Mouse (Mus musculus) spleen, postnatal 14 days (tissue): ENCODE results near the gene Sntb2.
A peak's percentile ranks its signal among the peaks of the same experiment; 100 is the strongest.
"Not testable (repeated sequence)": the region's sequence is repeated elsewhere in the genome, so short reads cannot be mapped to it uniquely, and the experiment has no call there.

Experiments used
- DNase-seq, 2 experiments: peaks; one replicate each; pipeline ENCODE4 v3.0.0; 2021 to 2022; ENCODE audit warnings: low spot score in 2 of 2

Gene Sntb2

DNA sequence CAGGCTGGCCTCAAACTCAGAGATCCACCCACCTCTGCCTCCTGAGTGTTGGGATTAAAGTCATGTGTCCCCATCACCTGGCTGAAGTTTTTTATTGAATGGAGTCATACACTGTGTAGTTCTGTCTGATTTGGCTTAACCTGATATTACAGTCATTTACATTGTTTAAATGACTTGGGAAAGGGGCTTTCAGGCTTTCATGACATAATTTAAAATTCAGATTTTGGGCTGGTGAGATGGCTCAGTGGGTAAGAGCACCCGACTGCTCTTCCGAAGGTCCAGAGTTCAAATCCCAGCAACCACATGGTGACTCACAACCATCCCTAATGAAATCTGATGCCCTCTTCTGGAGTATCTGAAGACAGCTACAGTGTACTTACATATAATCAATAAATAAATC is 98.1 kb downstream of the Sntb2 start:
- DNase-seq, result not testable (repeated sequence)

GRCm38 (mm10) chr8:107035641-107036040 is 100.1 kb downstream of the Sntb2 start:
- DNase-seq, result no peak

DNA sequence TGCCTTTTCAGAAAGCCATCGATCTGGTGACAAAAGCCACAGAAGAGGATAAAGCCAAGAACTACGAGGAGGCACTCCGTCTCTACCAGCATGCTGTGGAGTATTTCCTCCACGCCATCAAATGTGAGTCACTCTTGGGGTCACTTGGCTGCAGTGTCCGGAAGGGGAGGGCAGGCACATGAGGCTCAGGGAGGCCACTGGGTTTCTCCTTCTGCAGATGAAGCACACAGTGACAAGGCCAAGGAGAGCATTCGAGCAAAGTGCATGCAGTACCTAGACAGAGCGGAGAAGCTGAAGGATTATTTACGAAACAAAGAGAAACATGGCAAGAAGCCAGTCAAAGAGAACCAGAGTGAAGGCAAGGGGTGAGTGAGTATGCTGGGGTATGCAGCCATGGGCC is 101.1 kb downstream of the Sntb2 start:
- no peak for DNase-seq

DNA sequence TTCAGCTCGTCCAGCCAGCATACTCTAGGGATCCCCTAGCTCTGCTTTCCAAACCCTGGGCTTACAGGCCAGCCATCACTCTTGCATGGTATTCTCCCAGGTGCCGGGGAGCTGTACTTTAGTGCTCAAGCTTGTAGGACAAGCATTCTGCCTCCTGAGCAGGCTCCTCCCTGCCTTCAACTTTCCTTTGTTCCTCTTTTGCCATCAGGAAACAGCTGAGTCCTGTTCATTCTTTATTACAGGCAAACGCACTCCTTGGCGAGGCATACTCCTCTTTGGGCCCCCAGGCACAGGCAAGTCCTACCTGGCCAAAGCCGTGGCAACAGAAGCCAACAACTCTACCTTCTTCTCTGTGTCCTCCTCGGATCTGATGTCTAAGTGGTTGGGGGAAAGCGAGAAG is 105.1 kb downstream of the Sntb2 start:
- no peak for DNase-seq

DNA sequence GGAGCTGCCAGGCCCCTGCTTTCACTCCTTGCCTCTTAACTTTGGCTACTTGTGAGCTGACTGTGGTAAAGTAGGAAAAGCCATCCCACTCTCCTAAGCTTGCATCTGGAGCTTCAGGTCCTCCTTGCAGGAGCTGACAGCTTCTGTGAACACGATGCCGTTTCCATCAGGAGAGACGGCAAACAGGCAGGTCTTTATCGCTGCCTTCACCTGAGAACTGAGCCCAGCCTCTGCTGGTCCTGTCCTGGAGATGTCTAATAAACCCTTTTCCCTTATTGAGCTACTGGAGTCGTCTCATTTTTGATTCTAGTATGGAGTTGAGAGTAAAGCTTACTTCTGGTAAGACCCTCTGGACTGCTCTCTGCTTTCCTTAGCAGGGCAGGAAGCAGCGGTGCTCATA is 109.9 kb downstream of the Sntb2 start:
- DNase-seq, result no peak

GRCm38 (mm10) chr8:107046976-107047375 is 111.4 kb downstream of the Sntb2 start:
- DNase-seq, result no peak

- peak; percentile 42 to 66 for DNase-seq
Measured at GRCm38 (mm10) chr8:107048061-107048941, 112.8 kb downstream of the Sntb2 start, which contains the start of gene Pdf. TSS of gene Pdf (minus strand) at chr8:107048614.

DNA sequence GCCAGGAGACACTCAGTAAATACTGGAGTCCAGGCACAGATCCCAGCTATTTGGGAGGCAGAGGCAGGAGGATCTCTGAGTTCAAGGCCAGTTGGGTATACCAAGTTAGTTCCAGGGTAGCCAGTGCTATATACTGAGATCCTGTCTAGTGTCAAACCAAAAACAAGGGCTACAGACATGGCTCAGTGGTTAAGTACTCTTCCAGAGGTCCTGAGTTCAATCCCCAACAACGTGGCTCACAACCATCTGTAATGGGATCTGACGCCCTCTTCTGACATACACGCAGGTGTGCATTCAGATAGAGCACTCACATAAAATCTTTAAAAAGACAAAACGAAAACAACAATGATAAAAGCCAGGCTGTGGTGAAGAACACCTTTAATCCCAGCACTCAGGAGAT is 113.9 kb downstream of the Sntb2 start:
- no peak for DNase-seq

DNA sequence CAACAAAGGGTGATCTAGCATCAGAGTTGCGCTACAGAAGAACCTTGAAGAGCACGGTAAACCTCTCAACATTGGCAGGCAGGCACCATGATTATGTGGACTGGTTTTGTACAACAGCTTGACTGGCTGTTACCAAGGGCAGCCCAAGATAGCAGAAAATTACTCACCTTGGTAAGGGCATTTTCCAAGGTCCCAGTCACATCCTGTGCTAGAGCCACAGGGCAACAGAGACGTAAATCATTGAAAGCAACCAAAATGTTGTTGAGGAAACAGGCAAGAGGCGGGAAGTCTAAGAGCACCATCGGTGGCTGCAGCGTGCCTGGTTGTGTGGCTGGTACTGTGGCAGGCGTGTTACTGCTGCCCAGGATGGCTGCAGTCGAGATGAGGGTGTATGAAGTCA is 116.5 kb downstream of the Sntb2 start:
- no peak for DNase-seq

GRCm38 (mm10) chr8:107056076-107056972 is 120.8 kb downstream of the Sntb2 start, which contains the start of the genes Cog8 and Nip7:
TSS of gene Cog8 (minus strand) at chr8:107056689.
TSS of gene Nip7 (plus strand) at chr8:107056877.
- peak; percentile 81 to 90 for DNase-seq

DNA sequence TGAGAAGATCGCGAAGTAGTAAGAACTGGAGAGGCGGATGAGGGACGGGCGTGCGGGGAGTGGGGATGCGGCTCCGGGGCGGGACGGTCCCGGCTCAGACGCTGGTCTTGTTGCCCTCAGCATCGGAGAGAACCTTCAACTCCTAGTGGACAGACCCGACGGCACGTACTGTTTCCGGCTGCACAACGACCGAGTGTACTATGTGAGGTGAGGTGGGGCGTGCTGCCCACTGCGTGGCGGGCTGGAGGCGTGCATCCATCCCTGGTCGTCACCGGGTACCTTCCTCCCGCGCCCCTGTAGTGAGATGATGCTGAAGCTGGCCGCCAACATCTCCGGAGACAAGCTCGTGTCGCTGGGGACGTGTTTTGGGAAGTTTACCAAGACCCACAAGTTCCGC is 121.4 kb downstream of the Sntb2 start:
- DNase-seq, result no peak

DNA sequence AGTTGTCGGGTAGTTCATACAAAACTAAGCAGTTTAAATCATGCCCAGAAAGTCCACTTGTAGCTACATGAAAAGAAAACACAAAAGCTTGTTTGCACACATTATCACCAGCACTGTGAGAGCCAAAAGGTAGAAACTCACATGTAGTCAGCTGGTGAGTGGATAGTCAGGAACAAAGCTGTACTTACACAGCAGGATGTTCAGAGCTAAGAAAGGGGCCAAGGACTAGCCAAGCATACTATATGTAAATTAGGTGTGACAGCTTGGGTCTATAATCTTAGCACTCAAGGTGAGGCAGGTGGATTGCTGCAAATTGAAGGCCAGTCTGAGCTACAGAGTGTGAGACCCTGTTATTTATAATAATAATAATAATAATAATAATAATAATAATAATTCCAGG is 127.1 kb downstream of the Sntb2 start:
- no peak for DNase-seq

GRCm38 (mm10) chr8:107065511-107066496 is 130.3 kb downstream of the Sntb2 start, which contains the start of gene Tmed6:
TSS of gene Tmed6 (minus strand) at chr8:107065644.
- peak in 1 of 2 experiments; percentile 18 for DNase-seq
